Mouse (Mus musculus) spleen, embryonic (tissue): ENCODE measurements around the gene Cdc34b.

ENCODE experiments used
- CTCF ChIA-PET: fragments of 350-600 bp; sonication (Branson Sonifier 250); formaldehyde crosslinking; loops from one replicate; lab custom pipeline; 2022; lab: Charles Lee

Cdc34b gene

GRCm38 (mm10) chr11:94732773-94733172, 8.8 kb upstream of the Cdc34b start:
- CTCF ChIA-PET: no interaction called here

GRCm38 (mm10) chr11:94735746-94736145, 5.8 kb upstream of the Cdc34b start:
- CTCF ChIA-PET: no interaction called here

- CTCF ChIA-PET: no interaction called here
Measured at GRCm38 (mm10) chr11:94752946-94753713, 11.5 kb downstream of the Cdc34b start.

GRCm38 (mm10) chr11:94759916-94760315, 18.3 kb downstream of the Cdc34b start:
- CTCF ChIA-PET: no interaction called here

- CTCF ChIA-PET: no interaction called here
Measured at GRCm38 (mm10) chr11:94760364-94760763, 18.8 kb downstream of the Cdc34b start.

DNA sequence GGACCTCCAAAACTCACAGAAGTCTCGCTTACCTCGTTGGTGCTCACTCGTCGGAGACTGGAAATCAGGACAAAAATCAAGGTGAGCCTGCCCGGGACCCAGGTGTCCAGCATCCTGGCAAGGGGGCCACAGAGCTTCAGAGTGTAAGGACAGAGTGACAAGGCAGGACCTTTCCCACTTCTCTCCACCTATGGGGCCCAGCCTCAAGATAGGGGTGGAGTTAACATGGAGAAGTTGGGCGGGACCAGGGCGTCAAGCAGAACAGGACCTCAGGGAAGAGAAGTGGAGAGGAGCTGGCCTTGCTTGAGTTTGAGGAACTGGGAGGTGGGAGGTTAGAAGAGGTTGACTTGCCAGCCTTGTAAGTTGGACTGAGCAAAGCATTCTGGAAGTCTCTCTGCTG, 19.2 kb downstream of the Cdc34b start:
- CTCF ChIA-PET: no interaction called here

DNA sequence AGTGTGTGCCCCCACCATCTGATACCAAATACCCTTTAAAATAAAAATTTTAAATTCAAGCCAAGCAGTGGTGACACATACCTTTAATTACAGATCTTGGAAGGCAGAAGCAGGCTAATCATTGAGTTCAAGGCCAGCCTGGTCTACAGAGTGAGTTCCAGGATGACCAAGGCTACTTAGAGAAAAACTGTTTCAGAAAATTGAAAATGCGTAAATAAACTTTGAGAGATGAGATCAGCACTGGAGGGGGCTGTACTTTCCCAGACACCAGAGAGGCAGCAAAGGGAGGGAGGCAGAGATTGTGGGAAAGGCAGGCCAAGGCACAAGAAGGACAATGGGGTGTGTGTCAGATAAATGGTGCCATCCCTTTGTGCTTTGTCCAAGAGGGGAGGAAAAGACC, 20.7 kb downstream of the Cdc34b start:
- CTCF ChIA-PET: no interaction called here

GRCm38 (mm10) chr11:94762775-94763174, 21.2 kb downstream of the Cdc34b start:
- CTCF ChIA-PET: interaction anchor here (0.8 to 0.9 kb wide), 2 partner anchors 9 to 439 kb away, joined by 3 read pairs; no protein-coding TSS in a partner anchor

- CTCF ChIA-PET: no interaction called here
Measured at GRCm38 (mm10) chr11:94767241-94767640, 25.7 kb downstream of the Cdc34b start.

- CTCF ChIA-PET: interaction anchor here (0.8 kb wide), 1 partner anchor 10 kb away, joined by 3 read pairs; no protein-coding TSS in a partner anchor
Measured at GRCm38 (mm10) chr11:94772363-94773055, 30.9 kb downstream of the Cdc34b start.

DNA sequence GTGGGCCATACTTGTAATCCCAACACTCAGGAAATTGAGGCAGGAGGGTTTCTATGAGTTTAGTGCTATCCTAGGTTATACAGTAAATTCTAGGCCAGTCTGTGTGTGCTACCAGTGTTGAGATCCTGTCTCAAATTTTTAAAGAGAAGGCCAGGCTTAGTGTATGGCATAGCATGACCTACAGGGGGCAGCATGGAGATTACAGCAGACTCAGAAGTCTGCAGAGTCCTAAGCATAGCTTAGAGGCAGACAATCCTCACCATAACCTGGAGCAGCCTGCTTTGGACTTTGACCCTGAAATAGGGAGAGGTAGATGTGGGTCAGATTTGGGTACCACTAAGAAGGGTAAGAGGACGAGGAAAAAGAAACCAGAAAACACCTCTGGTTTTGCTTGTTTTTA, 32.3 kb downstream of the Cdc34b start:
- CTCF ChIA-PET: no interaction called here

DNA sequence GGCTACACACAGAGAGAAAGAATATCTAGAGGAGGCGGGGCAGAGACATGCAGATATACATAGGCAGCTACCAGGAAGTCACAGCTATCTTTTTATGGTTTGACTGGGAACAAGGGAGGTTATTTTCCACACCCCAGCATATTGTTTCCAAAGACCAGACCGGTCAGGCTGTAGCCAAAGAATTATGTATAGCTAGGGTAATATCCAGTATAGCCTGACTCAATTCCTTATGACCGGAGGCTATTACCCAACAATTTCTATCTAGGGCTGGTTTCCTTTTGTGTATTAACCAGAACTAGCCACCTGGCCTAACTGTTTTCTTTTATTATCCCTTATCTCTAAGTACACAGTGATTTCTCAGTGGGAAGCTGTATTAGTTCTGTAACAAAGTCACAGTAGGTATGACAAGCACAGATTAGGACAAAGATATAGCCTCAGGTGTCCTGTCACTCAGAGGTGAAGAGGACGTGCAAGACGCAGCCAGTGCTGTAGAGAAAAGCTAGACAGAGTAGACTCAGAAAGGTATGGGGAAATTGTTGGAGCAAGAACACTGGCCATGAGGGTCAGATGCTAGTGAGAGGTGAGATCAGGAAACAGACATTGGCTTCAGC, 33.4 kb downstream of the Cdc34b start:
- CTCF ChIA-PET: no interaction called here

DNA sequence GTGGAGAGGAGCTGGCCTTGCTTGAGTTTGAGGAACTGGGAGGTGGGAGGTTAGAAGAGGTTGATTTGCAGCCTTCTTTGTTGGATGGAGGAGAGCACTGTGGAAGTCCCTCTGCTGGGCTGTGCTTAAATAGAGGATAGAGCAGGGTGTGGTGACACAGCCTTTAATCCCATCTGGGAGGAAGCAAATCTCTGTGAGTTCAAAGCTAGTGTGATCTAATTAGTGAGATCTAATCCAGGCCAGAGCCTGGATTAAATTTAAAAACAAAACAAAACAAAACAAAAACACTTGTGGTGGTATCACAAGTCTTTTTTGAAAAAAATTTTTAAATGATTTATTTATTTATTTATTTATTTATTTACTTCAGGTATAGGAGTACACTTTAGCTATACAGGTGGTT, 41.0 kb downstream of the Cdc34b start, which contains the start of gene Tmem92:
TSS of gene Tmem92 (minus strand) at position 101 of the 400 bp plus-strand sequence.
- CTCF ChIA-PET: interaction anchor here (0.7 kb wide), 1 partner anchor 270 kb away, joined by 3 read pairs; no protein-coding TSS in a partner anchor

DNA sequence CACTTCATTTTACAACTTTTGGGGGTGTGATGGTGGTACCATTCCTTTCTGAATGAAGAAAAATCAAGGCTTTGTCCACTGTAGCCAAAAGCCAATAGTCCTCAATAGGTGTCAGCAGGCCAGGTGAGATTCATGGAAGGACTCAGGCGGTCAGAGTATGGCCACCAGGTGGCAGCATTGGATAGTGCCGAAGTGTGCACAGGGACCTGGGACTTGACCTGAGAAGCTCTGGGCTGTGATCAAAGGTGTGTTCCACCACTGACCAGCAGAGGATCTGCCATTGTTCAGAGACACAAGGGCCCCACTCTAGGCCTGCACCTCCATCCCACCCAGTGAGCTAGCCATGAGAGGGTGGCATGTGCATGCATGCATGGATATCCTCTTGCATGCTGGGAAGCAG, 43.7 kb downstream of the Cdc34b start:
- CTCF ChIA-PET: no interaction called here

GRCm38 (mm10) chr11:94791700-94792099, 50.1 kb downstream of the Cdc34b start:
- CTCF ChIA-PET: no interaction called here
